Mouse (Mus musculus): Measurements from ENCODE around the gene Chst12.

Gene Chst12

DNA sequence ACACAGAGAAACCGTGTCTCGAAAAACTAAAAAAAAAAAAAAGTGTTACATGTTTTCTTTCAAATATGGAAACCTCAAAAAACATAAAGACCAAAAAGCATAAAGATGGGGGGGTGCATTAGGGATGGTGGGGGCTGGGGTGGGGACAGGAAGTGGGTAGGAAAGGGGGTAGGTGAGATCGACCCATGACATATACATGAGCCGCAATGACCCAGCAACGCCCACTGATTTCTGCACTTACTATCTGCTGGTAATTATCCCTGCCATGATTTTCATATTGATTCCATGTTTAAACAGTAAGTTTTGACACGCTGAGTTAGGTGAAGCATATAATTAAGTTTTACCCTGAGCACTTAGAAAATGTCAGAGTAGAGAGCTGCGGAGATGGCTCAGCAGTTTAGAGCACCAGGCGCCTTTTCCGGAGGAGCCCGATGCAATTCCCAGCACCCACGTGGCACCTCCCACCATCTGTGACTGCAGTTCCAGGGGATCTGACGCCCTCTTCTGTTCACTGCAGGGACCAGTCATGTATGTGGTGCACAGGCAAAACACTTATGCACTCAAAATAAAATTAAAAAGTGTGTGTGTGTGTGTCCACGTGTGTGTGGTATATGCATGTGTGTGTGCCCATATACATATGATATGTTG is 65.0 kb downstream of the Chst12 start:
- no peak for DNase-seq (ENCODE audit: low spot score in 2 of 2)

DNA sequence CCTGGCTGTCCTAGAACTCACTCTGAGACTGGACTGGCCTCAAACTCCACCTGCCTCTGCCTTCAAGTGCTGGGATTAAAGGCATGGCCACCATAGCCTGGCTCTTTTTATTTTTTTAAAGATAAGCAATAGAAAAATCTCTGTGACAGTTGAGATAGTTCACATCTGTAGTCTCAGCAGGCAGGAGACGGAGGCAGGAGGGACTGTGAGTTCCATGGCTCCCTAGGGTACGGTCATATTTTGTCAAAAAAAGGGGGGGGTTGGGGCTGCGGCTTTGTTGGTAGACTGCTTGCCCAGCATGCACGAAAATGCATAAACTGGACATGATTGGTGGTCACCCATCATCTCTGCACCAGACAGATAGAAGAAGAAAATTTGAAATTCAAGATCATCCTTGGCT is 65.9 kb downstream of the Chst12 start:
- no peak for DNase-seq (ENCODE audit: low spot score in 2 of 2)

DNA sequence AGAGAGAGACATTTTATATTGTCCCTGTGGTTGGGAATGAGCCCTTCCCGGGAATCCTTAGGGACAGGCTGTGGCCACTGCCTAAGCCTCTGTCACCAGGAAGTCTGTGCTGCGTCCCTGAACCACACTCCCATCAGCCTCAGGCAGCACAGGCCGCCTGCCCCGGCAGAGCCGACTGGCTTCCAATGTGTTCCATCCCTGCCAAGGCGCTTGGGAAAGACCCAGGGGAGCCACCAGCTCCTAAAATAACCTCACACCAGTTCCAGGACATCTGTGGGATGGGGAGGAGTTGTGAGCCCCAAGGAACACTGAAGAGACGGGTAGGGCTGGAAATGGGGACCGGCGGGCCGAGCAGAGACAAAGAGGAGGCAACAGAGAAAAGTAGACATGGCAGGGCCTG is 66.3 kb downstream of the Chst12 start:
- DNase-seq (ENCODE audit: low spot score in 2 of 2) = no peak

DNA sequence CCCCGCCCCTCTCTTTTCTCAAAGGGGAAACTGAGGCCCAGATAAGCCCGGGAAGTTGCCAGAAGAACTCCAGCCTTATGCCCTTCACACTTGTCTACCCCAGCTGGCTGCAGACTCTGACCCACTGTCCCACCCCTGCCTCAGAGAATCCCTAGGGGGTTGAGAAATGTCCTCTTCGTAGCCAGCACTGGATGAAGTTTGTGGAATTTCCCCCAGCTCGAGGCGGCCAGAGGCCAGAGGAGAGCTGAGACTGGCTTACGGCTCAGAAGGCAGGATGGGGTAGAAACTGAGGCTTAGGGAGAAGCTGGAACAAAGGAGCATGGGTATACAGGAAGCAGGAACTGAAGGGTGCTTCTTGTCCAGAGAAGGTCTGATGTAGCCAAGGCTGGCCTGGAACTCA is 67.3 kb downstream of the Chst12 start:
- DNase-seq (ENCODE audit: low spot score in 2 of 2) = no peak
